Mouse (Mus musculus) forebrain, postnatal 0 days (tissue): Measurements from ENCODE around the gene Ube2s. TPM values are rescaled to one million over a fixed set of nuclear protein-coding genes. Genes with fewer than 3 reads are reported as not detected.

Experiments
- ATAC-seq: fragments of 200-750 bp; cut with Nextera tagmentation; 2 replicates; pipeline ENCODE4 v1.8.0; 2017; ENCODE audit warnings: mild to moderate bottlenecking, moderate library complexity
- DNase-seq: peaks from one replicate; pipeline ENCODE4 v3.0.0-alpha.2; 2015
- H3K27ac ChIP-seq: fragments of 300-500 bp; sonication (generic); 2 replicates; pipeline ENCODE4 v1.5.1; 2014; ENCODE audit warnings: low read depth, mild to moderate bottlenecking, antibody characterized with exemption, low read length, moderate library complexity, mixed read lengths
- H3K27me3 ChIP-seq: fragments of 300-500 bp; sonication (generic); 2 replicates; pipeline ENCODE4 v1.6.1; 2014; ENCODE audit warnings: mild to moderate bottlenecking, low read length, mixed read lengths; ENCODE audit not compliant: insufficient read depth
- H3K36me3 ChIP-seq: fragments of 300-500 bp; sonication (generic); 2 replicates; pipeline ENCODE4 v1.6.1; 2014; ENCODE audit warnings: mild to moderate bottlenecking, moderate library complexity; ENCODE audit not compliant: insufficient read depth
- H3K4me1 ChIP-seq: fragments of 300-500 bp; sonication (generic); 2 replicates; pipeline ENCODE4 v1.6.1; 2014; ENCODE audit warnings: antibody characterized with exemption; ENCODE audit not compliant: insufficient read depth
- H3K4me2 ChIP-seq: fragments of 300-500 bp; sonication (generic); 2 replicates; pipeline ENCODE4 v1.6.1; 2014; ENCODE audit warnings: low read depth, mild to moderate bottlenecking, moderate library complexity
- H3K4me3 ChIP-seq: fragments of 300-500 bp; sonication (generic); 2 replicates; pipeline ENCODE4 v1.5.1; 2014; ENCODE audit warnings: low read depth, low read length, mixed read lengths
- H3K9ac ChIP-seq: fragments of 300-500 bp; sonication (generic); 2 replicates; pipeline ENCODE4 v1.6.1; 2014; ENCODE audit warnings: mild to moderate bottlenecking
- H3K9me3 ChIP-seq: fragments of 300-500 bp; sonication (generic); 2 replicates; pipeline ENCODE4 v1.6.1; 2016; ENCODE audit warnings: low read length
- CTCF ChIP-seq: sonication (generic); IDR thresholded peaks from 2 replicates; pipeline ENCODE4 v1.5.1; 2016; ENCODE audit warnings: antibody characterized with exemption, control low read depth, low read depth
- WGBS: fragments of 180-500 bp; shearing (Covaris S2); extraction: QIAGEN DNeasy Blood & Tissue Kit; methylation state at CpG from one replicate; pipeline ENCODE4 v1.1.7; 2014; 5-methylcytosine and 5-hydroxymethylcytosine counted together
- polyA plus RNA-seq: library from polyadenylated mRNA; unstranded; fragments of >200 nt; fragmentation: Nextera tagmentation; extraction: Ambion mirVana; gene quantifications from 2 replicates; pipeline ENCODE4 v1.2.1, GENCODE M21; 2015
- total RNA-seq: library from RNA; depleted of rRNA; stranded (reverse); fragments of >200 nt; gene quantifications from 2 replicates; pipeline ENCODE4 v1.2.3, GENCODE M21; 2014

The Ube2s gene
- total and polyA plus RNA-seq, 2 experiments from 2014 or later: 232 to 300 TPM

GRCm38 (mm10) chr7:4850621-4851314, 38.4 kb upstream of the Ube2s start:
- Histone ChIP-seq H3K4me2 (no peak overlapping the region), H3K27me3 (no peaks in the 10 kb centered on the region), H3K27ac (no peak overlapping the region), H3K4me3 (no peak overlapping the region), H3K9me3 (no peaks in the 10 kb centered on the region), H3K4me1 (no peaks in the 10 kb centered on the region), H3K9ac (no peak overlapping the region), H3K36me3 (no peaks in the 10 kb centered on the region)
- WGBS: 83% methylated on average over 11 of the region's 11 CpGs
- ATAC-seq (no peak), DNase-seq (no peak)
- TF ChIP-seq CTCF: no peak

DNA sequence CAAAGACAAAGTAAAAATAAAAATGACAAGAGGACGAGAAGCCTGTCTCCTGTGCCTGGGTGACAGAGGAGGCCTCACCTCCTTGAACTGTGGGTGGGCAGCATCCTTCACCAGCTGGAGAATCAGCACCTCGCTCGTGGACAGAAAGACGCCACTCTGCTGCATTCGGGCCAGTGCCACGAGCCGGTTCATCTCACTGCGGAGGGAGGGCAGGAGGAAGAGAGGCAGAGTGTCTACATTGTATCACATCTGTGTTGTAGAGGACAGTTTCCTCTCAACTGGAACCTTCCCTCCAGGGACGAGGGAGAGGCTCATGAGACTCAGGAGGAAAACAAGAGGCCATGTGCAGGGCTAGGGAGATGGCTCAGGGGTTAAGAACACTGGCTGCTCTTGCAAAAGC, 37.0 kb upstream of the Ube2s start:
- ATAC-seq: no peak
- no peak overlapping the region for H3K4me2 ChIP-seq
- no peak for TF ChIP-seq CTCF
- H3K27ac ChIP-seq: no peak overlapping the region
- no peaks in the 10 kb centered on the region for H3K27me3 ChIP-seq
- H3K4me3 ChIP-seq: no peak overlapping the region
- H3K9me3 ChIP-seq: no peaks in the 10 kb centered on the region
- no peak overlapping the region for H3K9ac ChIP-seq
- H3K36me3 ChIP-seq: no peaks in the 10 kb centered on the region
- H3K4me1 ChIP-seq: no peaks in the 10 kb centered on the region
- DNase-seq: no peak
- 61% methylated on average over 9 of the region's 9 CpGs for WGBS

GRCm38 (mm10) chr7:4844917-4845309, 32.5 kb upstream of the Ube2s start:
- peak overlapping the region; percentile 82 for H3K27ac ChIP-seq
- H3K27me3 ChIP-seq: no peaks in the 10 kb centered on the region
- H3K4me3 ChIP-seq: peak overlapping the region; percentile 55
- ATAC-seq (peak; percentile 86), DNase-seq (peak; percentile 92)
- peak overlapping the region; percentile 63 for H3K9ac ChIP-seq
- H3K4me2 ChIP-seq: peak overlapping the region; percentile 87
- H3K36me3 ChIP-seq: no peaks in the 10 kb centered on the region
- WGBS: under 1% methylated on average over 13 of the region's 13 CpGs
- no peaks in the 10 kb centered on the region for H3K9me3 ChIP-seq
- 0 out of 2 replicates have a peak, but pooled peaks cover 15% of the 10 kb centered on the region for H3K4me1 ChIP-seq
- TF ChIP-seq CTCF: no peak

DNA sequence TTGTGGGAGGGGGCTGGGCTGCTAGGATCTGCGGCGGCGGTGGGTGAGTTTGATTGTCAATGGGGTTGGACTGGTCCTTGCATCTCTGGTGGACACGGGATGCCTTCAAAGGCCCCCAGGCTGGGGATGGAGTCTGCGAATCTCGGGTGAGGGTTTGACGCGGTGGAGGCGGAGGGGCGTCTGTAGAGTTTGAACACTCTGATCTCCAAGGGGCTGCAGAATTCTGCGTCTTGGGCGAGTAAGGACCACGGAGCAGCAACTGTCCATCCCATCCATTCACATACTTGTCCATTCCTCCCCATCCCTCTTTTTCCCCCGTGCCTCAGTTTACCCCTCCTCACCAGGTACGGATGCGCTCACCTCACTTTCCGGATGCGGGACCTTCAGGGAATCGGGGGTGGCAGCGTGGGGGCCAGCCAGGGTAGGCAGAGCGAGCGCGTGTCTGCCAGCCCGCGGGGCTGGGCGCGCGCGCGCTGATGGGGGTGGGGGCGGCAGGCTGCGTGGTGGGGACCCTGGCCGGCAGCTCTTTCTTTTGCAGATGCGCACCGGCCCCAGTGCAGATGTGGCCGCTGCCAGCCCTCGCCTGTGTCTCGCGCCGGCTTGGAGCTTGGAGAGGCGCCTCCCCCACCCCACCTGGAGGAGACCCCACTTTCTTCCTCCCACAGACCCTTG, 32.0 kb upstream of the Ube2s start, which contains the start of gene Shisa7:
Gene Shisa7, minus strand, starts transcription at position 452 of the 672 bp plus-strand sequence.
- H3K4me2 ChIP-seq: peak within 1 kb of the TSS; percentile 87
- H3K9ac ChIP-seq: peak within 1 kb of the TSS; percentile 63
- TF ChIP-seq CTCF: no peak
- 0 out of 2 replicates have a peak, but pooled peaks cover 15% of the 10 kb centered on the region for H3K4me1 ChIP-seq
- no peaks in the 10 kb centered on the region for H3K36me3 ChIP-seq
- H3K4me3 ChIP-seq: peak within 1 kb of the TSS; percentile 55
- no peaks in the 10 kb centered on the region for H3K9me3 ChIP-seq
- ATAC-seq (peak; percentile 58), DNase-seq (no peak)
- 3% methylated on average over 40 of the region's 41 CpGs for WGBS
- no peaks in the 10 kb centered on the region for H3K27me3 ChIP-seq
- H3K27ac ChIP-seq: peak within 1 kb of the TSS; percentile 82

- peak; percentile 48 for TF ChIP-seq CTCF
- Histone ChIP-seq H3K4me3 (peak overlapping the region; percentile 55), H3K9ac (peak overlapping the region; percentile 63), H3K27ac (peak overlapping the region; percentile 82), H3K27me3 (no peaks in the 10 kb centered on the region), H3K4me2 (peak overlapping the region; percentile 87), H3K9me3 (no peaks in the 10 kb centered on the region), H3K36me3 (no peaks in the 10 kb centered on the region), H3K4me1 (0 out of 2 replicates have a peak, but pooled peaks cover 15% of the 10 kb centered on the region)
- ATAC-seq (peak; percentile 62), DNase-seq (peak; percentile 94)
- 1% methylated on average over 34 of the region's 34 CpGs for WGBS
Measured at GRCm38 (mm10) chr7:4843604-4844244, 31.3 kb upstream of the Ube2s start.

- WGBS: under 1% methylated on average over 16 of the region's 16 CpGs
- 0 out of 2 replicates have a peak, but pooled peaks cover 15% of the 10 kb centered on the region for H3K4me1 ChIP-seq
- peak overlapping the region; percentile 55 for H3K4me3 ChIP-seq
- no peaks in the 10 kb centered on the region for H3K36me3 ChIP-seq
- H3K9ac ChIP-seq: peak overlapping the region; percentile 63
- peak; percentile 65 for DNase-seq
- ATAC-seq: peak; percentile 47
- no peaks in the 10 kb centered on the region for H3K9me3 ChIP-seq
- no peaks in the 10 kb centered on the region for H3K27me3 ChIP-seq
- peak overlapping the region; percentile 87 for H3K4me2 ChIP-seq
- TF ChIP-seq CTCF: no peak
- H3K27ac ChIP-seq: peak overlapping the region; percentile 82
Measured at GRCm38 (mm10) chr7:4842634-4843131, 30.3 kb upstream of the Ube2s start.
